Mouse (Mus musculus) v-Abl transformed pro-B cells (cell line): Measurements from ENCODE around the gene Nbr1.
"Not testable (repeated sequence)": the region's sequence is repeated elsewhere in the genome, so short reads cannot be mapped to it uniquely, and the experiment has no call there.

Experiments used
- in situ Hi-C, 2 experiments: fragments of 400-800 bp; cut with MboI; formaldehyde crosslinking; loops; one replicate each; pipeline ENCODE4 v1.15.1; 2025; ENCODE audit not compliant: unreplicated experiment in 2 of 2

Nbr1 gene

GRCm38 (mm10) chr11:101582054-101583035 lies 30.4 kb downstream of the Nbr1 start, which contains the start of gene Tmem106a:
Gene Tmem106a (plus strand): TSS chr11:101582242.
- in situ Hi-C loops: loop anchor here in 1 of 2 experiments (10.0 kb wide), 1 partner anchor 142 kb away; no protein-coding TSS in a partner anchor

- in situ Hi-C loops: loop anchor here in 1 of 2 experiments (10.0 kb wide), 1 partner anchor 142 kb away; no protein-coding TSS in a partner anchor
Measured at GRCm38 (mm10) chr11:101583205-101583604, 31.3 kb downstream of the Nbr1 start.

- in situ Hi-C loops: loop anchor here in 1 of 2 experiments (10.0 kb wide), 1 partner anchor 140 kb away; no protein-coding TSS in a partner anchor
Measured at GRCm38 (mm10) chr11:101585031-101585430, 33.1 kb downstream of the Nbr1 start.

- in situ Hi-C loops: loop anchor here in 1 of 2 experiments (10.0 kb wide), 1 partner anchor 139 kb away; no protein-coding TSS in a partner anchor
Measured at GRCm38 (mm10) chr11:101585805-101586204, 33.9 kb downstream of the Nbr1 start.

- in situ Hi-C loops: loop anchor here in 1 of 2 experiments (10.0 kb wide), 1 partner anchor 137 kb away; no protein-coding TSS in a partner anchor
Measured at GRCm38 (mm10) chr11:101587676-101588075, 35.7 kb downstream of the Nbr1 start.

- in situ Hi-C loops: loop anchor here in 1 of 2 experiments (10.0 kb wide), 1 partner anchor 136 kb away; no protein-coding TSS in a partner anchor
Measured at GRCm38 (mm10) chr11:101588868-101589267, 36.9 kb downstream of the Nbr1 start.

GRCm38 (mm10) chr11:101589444-101589843 lies 37.5 kb downstream of the Nbr1 start:
- in situ Hi-C loops: loop anchor here in 1 of 2 experiments (10.0 kb wide), 1 partner anchor 135 kb away; no protein-coding TSS in a partner anchor

- in situ Hi-C loops: loop anchor here in 1 of 2 experiments (10.0 kb wide), 1 partner anchor 135 kb away; no protein-coding TSS in a partner anchor
Measured at GRCm38 (mm10) chr11:101589989-101590624, 38.2 kb downstream of the Nbr1 start.

- in situ Hi-C loops: no loop called here
Measured at GRCm38 (mm10) chr11:101599156-101599555, 47.2 kb downstream of the Nbr1 start, which contains the start of gene Gm11634. Gene Gm11634 (minus strand): TSS chr11:101599256.

- in situ Hi-C loops: no loop called here
Measured at GRCm38 (mm10) chr11:101602491-101602890, 50.5 kb downstream of the Nbr1 start.

- in situ Hi-C loops: no loop called here
Measured at GRCm38 (mm10) chr11:101604116-101604515, 52.2 kb downstream of the Nbr1 start.

- in situ Hi-C loops: not testable (repeated sequence)
Measured at GRCm38 (mm10) chr11:101604531-101605453, 52.8 kb downstream of the Nbr1 start.

GRCm38 (mm10) chr11:101607134-101607533 lies 55.2 kb downstream of the Nbr1 start:
- in situ Hi-C loops: not testable (repeated sequence)

- in situ Hi-C loops: no loop called here
Measured at GRCm38 (mm10) chr11:101610445-101610844, 58.5 kb downstream of the Nbr1 start.

- in situ Hi-C loops: no loop called here
Measured at GRCm38 (mm10) chr11:101613596-101613995, 61.6 kb downstream of the Nbr1 start.

GRCm38 (mm10) chr11:101614116-101614515 lies 62.2 kb downstream of the Nbr1 start:
- in situ Hi-C loops: no loop called here

- in situ Hi-C loops: no loop called here
Measured at GRCm38 (mm10) chr11:101615380-101615779, 63.4 kb downstream of the Nbr1 start.

GRCm38 (mm10) chr11:101616104-101616503 lies 64.2 kb downstream of the Nbr1 start:
- in situ Hi-C loops: no loop called here

GRCm38 (mm10) chr11:101616948-101617767 lies 65.2 kb downstream of the Nbr1 start:
- in situ Hi-C loops: no loop called here
